Mouse (Mus musculus): ENCODE results near the gene Pcdh18.
A peak's percentile ranks its signal among the peaks of the same experiment; 100 is the strongest.

Gene Pcdh18

DNA sequence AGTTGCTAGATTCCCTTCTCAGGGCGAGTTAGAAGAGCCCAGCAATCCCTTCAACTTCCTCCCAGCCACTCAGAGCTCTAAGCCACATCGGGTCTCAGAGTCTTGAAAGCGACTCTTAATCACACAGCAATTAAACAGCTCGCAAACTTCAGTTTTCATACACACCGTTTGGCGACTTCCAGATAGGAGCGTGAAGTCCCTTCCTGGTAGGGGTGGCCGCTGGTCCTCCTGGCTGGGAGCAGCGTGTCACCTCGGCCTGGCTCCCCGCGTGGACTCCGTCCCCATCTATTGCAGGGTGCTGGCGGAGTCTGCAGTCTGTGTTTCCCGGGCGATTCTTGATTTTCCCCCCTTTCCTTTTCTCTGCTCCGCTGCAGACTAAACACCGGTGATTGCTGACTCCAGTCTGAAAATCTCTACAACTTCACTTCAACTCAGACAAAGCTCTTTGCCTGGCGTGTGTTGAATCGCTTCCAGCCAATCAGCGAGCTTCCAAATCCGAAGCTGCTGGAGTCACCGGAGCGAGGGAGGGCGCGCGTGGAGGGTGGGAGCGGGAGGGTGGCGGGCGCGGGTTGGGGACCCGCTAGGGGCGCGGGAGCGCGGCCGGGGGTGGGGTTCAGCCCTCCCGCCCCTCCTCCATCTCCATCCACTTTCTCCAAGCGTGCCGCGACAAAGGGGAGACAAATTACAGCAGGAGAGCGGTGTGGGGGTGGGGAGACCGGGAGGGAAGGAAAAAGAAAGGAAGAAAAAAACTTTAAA is at the start of gene Pcdh18:
Gene Pcdh18 (minus strand): TSS at position 456 of the 756 bp plus-strand sequence.
- DNase-seq = peak; percentile 80 to 86

GRCm38 (mm10) chr3:49806823-49807222 is 49.7 kb upstream of the Pcdh18 start:
- DNase-seq = no peak

DNA sequence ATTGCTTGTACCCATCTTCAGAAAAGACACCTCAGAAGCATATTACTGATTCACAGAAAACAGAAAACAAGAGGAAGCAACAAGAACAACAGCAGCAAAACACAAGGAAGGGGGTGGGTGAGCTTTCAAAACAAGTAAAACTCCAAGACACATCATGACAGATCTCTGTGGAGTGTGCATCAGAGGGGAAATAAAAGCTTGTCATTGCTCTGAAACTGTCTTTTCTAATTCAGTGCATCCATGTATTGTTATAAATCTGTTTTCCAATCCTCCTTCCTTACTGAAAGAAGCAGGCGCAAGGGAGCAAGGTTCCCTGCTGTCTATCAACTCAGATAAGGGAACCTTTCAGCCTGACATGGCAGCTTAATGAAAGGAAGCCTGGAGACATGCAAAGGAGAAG is 48.4 kb upstream of the Pcdh18 start:
- DNase-seq = no peak

DNA sequence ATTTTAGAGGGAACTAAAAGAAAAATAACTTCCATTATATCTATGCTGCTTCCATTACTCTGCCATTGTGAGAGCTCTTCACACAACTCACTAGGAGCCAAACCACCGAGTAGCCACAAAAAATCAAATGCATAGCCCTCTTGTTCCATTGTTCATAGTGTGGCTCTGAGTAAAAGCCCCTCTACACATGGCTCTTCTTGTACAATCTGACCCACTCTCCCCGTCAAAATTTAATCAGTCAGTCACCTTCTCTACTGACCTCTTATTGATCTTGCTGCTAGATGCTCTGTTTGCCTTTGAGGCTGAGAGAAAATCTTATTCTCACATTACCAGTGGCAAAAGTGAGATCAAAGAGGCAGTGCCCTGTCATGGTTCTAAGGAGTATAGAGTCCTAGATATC is 31.2 kb upstream of the Pcdh18 start:
- DNase-seq = no peak

GRCm38 (mm10) chr3:49787719-49788118 is 30.6 kb upstream of the Pcdh18 start:
- DNase-seq = no peak

DNA sequence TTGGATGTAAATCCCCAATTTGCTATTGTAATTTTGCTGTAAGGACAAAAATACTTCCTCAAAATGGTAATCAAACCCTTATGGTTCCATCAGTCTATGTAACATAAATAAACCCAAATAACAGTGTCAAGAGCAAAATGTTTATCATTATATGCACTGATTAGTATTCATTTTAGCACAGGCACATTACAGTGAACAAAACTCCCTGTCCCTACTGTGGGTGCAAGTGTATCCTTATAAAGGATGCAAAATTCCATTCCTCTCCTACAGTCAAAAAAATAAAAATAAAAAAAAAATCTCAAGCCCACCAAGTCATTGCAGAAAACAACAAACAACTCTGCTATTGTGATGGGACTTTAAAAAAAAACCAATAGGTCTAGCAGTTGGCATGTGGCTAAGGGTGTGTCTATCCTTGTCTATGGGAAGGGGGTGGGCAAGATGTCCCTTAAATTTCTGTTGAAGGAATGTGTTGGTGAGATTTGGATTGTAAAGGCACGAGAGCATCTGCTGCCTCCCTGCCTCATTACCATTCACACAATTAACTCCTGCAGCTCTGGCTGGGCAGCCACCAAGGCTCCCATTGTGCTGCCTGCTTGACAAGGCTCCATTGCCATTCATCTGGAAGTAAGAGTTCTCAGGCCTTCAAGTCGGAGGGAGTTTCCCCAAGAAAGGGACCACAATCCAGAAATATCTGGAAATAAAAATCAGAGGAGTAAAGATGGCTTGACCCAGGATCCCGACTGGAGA is 12.0 kb upstream of the Pcdh18 start:
- DNase-seq = no peak

DNA sequence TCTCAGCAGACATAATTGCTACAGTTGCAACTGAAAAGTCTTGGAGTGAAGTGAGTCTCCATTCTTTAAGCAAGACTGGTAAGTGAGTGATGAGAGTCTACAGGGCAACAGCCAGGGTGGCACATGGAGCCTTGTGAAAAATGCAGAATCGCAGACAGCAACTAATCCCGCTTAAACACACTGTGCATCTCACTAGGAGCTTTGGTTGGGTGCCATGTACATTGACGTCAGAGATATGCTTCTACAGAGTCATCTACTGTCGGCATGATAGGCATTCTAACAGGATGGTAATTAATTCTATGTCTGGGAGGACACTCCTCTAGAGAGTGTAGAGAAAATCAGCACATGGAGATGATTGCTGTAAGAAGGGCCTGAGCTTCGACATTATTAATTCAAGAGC is 5.6 kb upstream of the Pcdh18 start:
- DNase-seq = no peak

- DNase-seq = no peak
Observed at GRCm38 (mm10) chr3:49761971-49762370, 4.8 kb upstream of the Pcdh18 start.

GRCm38 (mm10) chr3:49757626-49758019 is 498 bp upstream of the Pcdh18 start:
- no peak for DNase-seq

GRCm38 (mm10) chr3:49755986-49756845 is 909 bp downstream of the Pcdh18 start:
- peak in 1 of 2 experiments; percentile 50 for DNase-seq

DNA sequence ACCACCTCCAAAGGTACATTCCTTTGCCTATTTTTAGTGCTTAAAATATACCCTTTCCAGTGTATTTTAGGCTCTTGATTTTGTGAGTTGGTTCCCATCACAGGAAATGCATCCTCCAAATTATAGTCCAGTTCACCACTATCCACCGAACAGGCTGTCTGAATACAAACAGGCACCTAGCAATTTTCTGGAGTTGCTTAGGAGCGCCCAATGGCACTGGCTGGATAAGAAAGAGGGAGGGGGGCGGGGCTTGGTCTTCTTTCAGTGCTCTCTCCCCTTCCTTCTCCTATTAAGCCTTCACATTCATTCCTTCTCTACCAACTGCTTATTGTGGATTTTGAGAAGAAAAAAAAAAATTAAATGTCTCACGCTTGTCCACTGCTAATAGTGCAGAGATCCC is 4.4 kb downstream of the Pcdh18 start:
- DNase-seq = no peak

GRCm38 (mm10) chr3:49749491-49750284 is 7.4 kb downstream of the Pcdh18 start:
- DNase-seq = no peak

DNA sequence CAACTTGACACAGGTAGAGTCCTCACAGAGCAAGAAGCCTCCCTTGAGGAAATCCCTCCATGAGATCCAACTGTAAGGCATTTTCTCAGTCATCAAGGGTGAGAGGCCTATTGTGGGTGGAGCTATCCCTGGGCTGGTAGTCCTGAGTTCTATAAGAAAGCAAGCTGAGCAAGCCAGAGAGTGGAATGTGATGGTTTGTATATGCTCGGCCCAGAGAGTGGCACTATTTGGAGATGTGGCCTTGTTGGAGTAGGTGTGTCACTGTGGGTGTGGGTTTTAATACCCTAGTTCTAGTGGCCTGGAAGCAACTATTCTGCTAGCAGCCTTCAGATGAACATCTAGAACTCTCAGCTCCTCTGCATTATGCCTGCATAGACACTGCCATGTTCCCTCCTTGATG is 9.1 kb downstream of the Pcdh18 start:
- DNase-seq = no peak

DNA sequence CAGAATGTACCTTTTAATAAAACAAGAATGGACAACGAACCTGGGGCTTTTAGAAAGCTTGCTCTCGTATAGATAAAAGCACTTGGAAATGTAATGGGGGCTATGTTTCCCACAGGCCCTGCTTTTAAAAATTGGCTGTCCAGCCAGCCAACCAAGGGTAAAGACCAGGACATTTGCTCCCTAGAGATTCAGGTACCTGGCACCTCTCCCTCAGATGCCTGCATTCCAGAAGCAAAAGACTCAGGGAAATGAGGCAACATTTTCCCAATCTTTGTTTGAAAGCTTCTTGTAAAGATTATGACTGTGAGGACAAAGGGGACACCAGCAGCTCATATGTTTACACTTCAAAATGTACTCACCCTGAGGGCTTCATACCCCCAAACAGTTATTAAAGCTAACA is 18.1 kb downstream of the Pcdh18 start:
- peak; percentile 23 to 39 for DNase-seq

DNA sequence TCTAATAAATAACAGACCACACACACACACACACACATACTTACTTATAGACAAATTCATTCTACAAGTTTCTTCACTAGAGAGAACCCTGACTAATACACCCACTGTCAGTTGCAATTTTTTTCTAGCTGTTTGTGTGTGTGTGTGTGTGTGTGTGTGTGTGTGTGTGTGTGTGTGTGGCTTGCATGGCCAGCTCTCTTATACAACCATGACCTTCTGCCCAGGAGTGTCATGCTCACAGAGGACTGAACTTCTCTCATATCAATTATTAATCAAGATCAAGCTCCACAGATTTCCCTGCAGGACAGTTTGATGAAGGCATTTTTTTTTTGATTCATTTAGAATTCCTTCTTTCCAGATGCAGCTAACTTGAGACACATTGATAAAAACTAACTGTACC is 18.6 kb downstream of the Pcdh18 start:
- DNase-seq = peak; percentile 32 to 71

- DNase-seq = no peak
Observed at GRCm38 (mm10) chr3:49706503-49706902, 50.6 kb downstream of the Pcdh18 start.

DNA sequence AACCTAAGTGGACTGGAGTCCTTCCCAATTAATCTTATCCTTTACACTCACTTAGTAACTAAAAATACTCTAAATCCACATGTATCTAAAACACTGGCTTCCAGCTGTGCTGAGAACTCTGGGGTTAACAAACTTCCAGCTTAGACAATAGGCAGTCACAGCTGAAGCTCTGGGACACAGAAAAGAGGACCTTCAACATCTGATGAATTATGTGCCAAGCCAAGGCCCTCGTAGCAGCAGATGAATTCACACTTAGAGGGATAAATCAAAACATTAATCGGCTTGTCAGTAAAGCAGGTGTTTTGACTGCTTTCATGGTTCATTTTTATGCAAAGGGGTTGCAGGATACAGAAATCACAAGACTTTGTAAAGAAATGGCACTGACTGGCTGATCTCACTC is 57.2 kb downstream of the Pcdh18 start:
- no peak for DNase-seq
